Mouse (Mus musculus) embryo, embryonic 9.5 days (tissue): ENCODE results near the gene Cdk5r2.
A peak's percentile ranks its signal among the peaks of the same experiment; 100 is the strongest.
"Not testable (repeated sequence)": the region's sequence is repeated elsewhere in the genome, so short reads cannot be mapped to it uniquely, and the experiment has no call there.

Experiments
- DNase-seq: peaks from one replicate; pipeline ENCODE4 v3.0.0-alpha.2; 2017; ENCODE audit errors: extremely low spot score

Cdk5r2 gene

DNA sequence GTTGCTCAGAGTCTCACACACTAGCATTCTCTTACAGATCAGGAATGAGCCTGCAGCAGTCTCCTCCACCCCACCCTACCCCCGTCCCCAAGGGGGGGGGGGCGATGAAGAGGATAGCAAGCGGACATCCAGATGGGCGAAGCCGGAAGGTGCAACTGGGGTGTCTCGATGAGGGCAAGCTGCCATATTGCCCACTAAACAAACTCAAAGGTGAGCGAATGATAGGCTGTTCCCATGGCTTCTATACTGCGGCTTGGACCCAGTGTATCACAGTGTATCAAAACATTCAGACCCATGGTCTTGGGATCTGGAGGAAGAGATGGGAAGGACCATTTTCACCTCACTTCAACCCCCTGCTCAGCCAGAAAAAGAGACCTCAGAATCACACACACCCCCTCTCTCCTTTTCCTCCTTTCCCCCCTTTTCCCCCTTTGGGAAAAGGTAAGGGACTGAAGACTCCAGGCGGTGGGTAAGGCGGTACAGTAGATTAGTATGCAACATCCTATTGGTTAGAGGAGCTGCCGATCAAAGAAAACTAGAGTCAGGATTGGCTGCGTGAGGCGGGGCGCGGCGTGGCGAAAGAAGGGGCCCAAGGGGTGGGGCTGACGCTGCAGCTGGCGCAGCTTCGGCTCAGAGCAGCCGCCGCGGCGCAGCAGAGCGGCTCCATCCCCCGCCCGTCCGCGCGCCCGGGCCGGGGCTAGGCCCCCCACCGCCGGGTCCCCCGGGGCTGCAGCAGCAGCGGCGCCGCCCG lies at the start of gene Cdk5r2:
Gene Cdk5r2 (plus strand): TSS at position 629 of the 751 bp plus-strand sequence.
- DNase-seq = peak; percentile 92

- DNase-seq = no peak
Measured at GRCm38 (mm10) chr1:74805340-74805835, 49.3 kb upstream of the Cdk5r2 start.

- DNase-seq = no peak
Measured at GRCm38 (mm10) chr1:74805843-74806242, 48.9 kb upstream of the Cdk5r2 start.

GRCm38 (mm10) chr1:74806360-74807311 lies 48.1 kb upstream of the Cdk5r2 start:
- DNase-seq = peak; percentile 61

DNA sequence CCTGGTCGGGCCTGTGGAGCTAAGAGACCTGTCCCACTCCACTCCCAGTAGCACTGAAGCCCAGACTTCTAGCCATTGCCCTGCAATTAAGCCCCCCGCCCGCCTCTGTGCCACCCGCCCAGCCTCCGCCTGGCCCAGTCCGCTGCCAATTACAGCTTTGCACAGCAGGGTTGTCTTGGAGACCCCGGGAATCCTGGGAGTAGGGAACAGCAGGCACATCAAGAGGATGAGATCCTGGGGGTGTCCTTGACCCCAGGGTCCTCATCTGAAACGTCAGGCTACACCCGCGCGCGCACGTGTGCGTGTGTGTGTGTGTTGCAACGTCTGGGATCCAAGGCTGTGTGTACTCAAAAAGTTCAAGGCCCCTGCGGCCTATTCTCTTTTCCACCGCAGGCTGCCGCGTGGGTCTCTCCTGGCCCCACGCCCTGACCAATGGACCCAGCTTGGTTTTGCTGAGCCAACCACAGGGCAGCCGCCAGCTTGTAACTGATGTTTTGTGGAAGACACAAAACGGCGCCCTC lies 47.1 kb upstream of the Cdk5r2 start:
- DNase-seq = no peak

GRCm38 (mm10) chr1:74808078-74808477 lies 46.7 kb upstream of the Cdk5r2 start:
- DNase-seq = peak; percentile 96

GRCm38 (mm10) chr1:74809007-74809406 lies 45.7 kb upstream of the Cdk5r2 start:
- DNase-seq = no peak

GRCm38 (mm10) chr1:74814931-74815647 lies 39.6 kb upstream of the Cdk5r2 start:
- DNase-seq = no peak

DNA sequence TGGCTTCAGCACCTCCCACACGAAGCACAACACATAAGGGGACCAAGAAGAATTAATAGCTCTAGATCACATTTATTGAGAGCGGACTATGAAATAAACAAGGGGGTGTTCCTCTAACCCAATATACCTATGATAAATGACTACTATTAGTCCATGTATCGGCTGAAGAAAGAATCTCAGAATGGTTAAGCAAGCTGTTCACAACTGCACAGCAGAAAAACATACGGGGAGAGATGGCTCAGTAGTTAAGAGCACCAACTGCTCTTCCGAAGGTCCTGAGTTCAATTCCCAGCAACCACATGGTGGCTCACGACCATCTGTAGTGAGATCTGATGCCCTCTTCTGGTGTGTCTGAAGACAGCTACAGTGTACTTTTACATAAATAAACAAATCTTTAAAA lies 38.8 kb upstream of the Cdk5r2 start:
- DNase-seq = not testable (repeated sequence)

GRCm38 (mm10) chr1:74816612-74817199 lies 38.0 kb upstream of the Cdk5r2 start:
- peak; percentile 94 for DNase-seq

DNA sequence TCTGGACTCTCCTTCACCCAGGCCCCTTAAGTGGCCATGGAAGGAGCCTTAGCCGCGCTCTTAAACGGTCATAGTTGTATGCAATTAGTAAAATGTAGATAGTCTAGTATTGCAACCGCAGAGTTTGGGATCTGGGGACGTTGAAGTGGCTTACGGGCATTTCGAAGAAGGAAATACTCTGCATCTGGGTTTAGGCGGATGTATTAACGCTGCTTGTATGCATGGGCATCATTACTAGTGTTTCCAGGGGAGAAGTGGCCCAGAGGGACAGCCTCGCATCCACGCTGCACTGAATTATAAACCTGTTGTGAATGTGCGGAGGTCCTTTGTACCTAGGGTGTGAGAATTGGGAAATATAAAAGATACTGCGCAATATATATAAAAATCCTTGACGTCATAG lies 37.5 kb upstream of the Cdk5r2 start:
- no peak for DNase-seq

GRCm38 (mm10) chr1:74818509-74818908 lies 36.2 kb upstream of the Cdk5r2 start:
- DNase-seq = no peak

- not testable (repeated sequence) for DNase-seq
Measured at GRCm38 (mm10) chr1:74823598-74823997, 31.1 kb upstream of the Cdk5r2 start.

DNA sequence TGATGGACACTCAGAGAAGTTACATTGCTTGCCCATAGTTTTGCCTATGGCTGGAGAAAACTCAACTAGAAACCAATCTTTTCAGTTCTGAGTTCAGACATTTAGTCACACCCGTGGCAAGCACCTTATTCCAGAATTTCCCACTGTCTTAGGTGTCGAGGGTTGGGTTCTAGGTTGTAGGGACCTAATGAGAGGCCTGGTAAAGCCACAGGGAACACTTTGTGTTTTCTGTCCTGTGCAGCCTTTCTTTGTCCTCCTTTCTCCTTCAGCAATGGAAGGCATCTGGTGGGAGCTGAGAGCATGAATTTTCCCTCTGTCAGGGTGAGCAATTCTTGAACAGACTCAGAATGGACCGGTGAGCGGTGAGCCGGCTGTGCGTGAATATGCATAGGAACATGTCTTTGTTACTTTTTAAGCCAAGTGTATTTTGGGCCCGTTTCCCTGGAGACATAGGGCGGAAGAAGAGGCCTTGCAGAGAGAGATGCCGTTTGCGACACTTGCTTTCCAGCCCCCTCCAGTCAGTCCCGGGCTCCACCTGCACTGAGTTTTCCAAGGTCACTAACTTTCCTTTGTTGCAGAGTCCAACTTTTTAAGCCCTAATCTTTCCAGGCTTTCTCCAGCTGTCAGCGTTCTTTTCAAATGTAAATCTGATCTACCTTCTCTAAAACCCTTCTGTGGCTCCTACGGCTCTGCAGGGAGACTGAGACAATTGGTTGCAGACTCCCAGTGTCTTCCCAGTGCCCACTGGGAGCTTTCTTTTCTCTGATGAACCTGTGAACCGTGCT lies 30.0 kb upstream of the Cdk5r2 start:
- DNase-seq = peak; percentile 67

DNA sequence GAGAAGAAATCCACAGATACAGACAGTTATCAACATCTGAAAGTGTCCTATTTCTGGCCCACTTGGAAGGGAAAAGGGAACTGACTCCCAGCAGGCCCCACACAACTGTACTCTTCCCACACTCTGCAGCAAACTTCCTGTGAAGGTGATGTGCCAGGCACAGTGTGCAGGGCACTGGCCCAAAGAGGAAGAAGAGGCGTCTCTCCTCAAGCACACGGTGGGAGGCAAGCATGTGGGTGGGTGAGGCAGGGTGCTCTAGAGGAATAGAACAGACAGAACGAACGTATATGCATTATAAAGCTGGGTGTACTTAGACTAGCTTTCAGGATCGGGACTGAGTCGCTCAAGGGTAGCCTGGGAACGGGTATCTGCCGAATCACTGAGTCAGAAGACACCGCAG lies 24.7 kb upstream of the Cdk5r2 start:
- no peak for DNase-seq

DNA sequence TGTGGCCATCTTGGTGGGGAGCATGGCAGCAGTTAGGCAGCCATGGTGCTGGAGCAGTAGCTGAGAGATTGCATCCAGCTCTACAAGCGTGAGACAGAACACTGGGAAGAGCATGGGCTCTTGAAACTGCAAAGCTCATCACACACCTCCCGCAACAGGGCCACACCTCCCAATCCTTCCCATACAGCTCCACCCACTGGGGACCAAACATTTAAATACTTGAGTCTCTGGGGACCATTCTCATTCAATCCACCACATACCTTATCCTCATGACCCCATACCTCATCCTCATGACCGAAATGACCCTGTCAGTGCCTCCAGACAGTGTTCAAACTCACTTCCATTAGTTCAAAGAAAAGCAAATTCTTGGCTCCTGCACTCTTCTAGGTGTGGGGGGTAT lies 21.5 kb upstream of the Cdk5r2 start:
- DNase-seq = no peak

DNA sequence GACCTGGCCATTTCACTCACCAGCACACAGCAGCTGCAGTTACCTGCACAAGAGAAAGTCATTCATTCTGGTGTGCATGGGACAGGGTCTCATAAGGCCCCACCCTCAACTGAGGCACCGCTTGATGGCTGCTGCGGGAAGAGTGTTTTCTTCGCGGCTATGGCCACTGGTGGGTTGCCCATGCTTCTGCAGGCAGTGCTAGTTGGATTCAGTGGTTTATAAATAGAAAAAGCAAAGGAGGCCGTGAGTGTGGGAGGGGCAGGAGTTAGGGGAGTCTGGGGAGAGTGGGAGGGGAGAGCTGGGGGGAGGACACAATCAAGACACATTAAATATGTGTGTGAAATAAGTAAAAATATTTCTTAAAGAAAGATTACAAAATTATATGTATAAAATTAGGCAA lies 11.6 kb upstream of the Cdk5r2 start:
- DNase-seq = no peak

DNA sequence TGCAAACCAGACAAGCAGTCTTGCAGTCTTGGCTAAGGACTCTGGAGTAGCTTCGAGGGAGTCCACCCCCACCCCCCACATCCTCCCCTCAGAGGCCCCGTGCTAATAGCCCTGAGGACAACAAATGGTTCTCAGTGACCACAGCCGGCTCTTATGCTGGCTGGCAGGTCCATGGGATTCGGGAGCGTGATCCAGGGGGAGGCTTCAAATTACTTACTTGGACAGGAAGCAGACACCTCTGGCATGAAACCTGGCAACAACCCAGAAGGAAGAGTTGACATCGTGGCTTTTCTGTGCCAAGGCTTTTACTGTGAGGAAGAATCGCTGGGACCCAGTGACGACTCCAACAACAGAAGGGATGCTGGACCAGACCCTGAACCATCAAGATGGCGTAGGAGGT lies 8.4 kb upstream of the Cdk5r2 start:
- peak; percentile 19 for DNase-seq

- DNase-seq = no peak
Measured at GRCm38 (mm10) chr1:74848946-74849345, 5.8 kb upstream of the Cdk5r2 start.

DNA sequence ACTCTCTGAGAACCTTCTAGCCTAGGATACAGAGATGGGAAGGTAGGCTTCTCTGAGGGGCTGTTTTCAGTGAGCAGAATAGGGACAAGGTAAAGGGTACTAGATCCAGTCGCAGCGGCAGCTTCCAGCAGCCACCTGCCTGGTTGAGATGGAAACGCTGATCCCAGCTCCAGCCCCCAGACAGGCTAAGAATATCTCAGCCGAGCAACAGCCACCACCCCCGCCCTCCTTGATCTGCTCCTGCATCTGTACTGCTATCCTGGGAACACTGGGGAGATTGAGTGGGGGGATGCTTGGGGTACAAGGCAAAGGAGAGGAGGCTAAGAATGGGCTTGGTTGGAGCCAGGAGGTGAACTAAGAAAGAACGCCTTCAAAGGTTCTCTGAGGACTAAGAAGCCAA lies 4.5 kb upstream of the Cdk5r2 start:
- DNase-seq = no peak
